Mouse (Mus musculus): ENCODE data around the gene Krt72. TPM values are rescaled to one million over a fixed set of nuclear protein-coding genes. Genes with fewer than 3 reads are reported as not detected.

Gene Krt72
- polyA plus RNA-seq (2015; fragmentation: Nextera tagmentation; extraction: Ambion mirVana), result not detected in 2 replicates

DNA sequence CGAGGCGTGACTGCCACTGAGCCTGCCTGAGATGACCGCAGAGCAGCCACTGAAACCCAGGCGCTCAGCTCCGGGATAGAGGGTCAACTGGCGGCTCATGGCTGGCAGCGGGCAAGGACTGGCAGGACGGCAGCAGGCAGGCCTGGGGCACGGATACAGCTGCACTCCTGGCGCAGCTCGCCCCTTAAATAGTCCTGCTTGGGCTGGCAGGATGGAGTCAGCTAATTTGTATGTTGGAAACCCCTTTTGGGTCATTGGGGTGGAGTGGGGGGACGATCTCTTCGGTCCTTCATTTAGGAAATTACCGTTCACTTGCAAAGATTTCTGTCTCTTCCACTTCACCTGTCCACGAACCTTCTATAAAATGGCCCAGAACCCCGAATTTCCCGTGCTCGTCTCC, at the start of gene Krt72:
Gene Krt72 (minus strand): TSS at position 101 of the 400 bp plus-strand sequence.
- Histone ChIP-seq H3K9ac (no peak within 1 kb of the TSS), H3K27me3 (peaks cover 3% of the 10 kb centered on the region; the same call in 1 of the 2 replicates), H3K36me3 (no peaks in the 10 kb centered on the region), H3K9me3 (replicated peaks) (no peaks in the 10 kb centered on the region), H3K4me1 (0 out of 2 replicates have a peak, but pooled peaks cover 2% of the 10 kb centered on the region), H3K4me3 (replicated peaks) (no peak within 1 kb of the TSS), H3K27ac (no peak within 1 kb of the TSS), H3K4me2 (no peak within 1 kb of the TSS)
- ATAC-seq (replicated peaks; ENCODE audit: low FRiP score), result no peak
- 93% methylated on average over 18 of the region's 18 CpGs for WGBS

DNA sequence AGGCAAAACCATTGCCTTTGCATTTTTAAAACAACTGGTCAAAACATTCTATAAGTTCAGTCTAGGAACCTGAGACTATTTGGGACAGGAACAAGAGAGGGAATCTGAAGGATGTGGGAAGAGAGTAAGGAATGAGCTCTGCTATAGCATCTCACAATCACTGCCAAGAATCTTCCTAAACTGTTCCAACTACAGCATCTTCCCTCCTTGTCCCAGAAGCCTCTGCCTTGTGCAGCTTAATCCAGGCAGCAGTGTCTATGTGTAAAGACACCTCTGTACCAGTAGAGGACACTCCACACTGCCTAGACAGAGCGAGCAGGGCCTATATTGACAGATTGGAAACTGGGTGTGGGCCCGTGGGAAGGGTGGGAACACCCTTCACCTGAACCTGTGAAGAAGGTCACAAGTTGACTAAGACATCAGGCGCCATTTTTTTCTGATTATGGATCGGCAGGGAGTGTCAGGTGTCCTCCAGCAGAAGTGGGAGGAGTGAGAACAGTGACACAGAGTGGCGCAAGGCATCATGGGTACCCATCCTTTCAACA, 48.6 kb upstream of the Krt72 start:
- WGBS, result 69% methylated on average over 5 of the region's 5 CpGs
- H3K4me2 ChIP-seq, result no peak overlapping the region
- H3K4me1 ChIP-seq, result 0 out of 2 replicates have a peak, but pooled peaks cover 4% of the 10 kb centered on the region

DNA sequence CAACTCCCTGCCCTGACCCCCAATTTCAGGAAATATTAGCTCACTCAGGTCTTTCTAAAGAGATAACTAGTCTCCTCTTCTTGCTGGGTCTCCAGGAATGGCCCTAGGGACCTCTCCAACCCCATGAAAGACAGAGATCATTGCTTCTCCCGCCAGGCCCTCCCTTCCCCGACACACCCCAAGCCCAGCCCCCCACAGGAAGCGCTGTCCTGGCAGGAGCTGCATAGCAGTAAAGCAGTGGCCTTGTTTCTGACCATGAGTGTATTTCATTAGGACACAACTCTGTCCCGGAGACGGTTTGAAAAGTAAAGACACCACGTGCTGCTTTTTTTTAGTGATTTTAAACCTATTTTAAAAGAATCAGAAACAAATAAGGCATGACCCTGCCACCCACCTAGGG, 46.9 kb upstream of the Krt72 start:
- H3K9me3 ChIP-seq (replicated peaks), result no peaks in the 10 kb centered on the region
- WGBS, result 26% methylated on average over 6 of the region's 6 CpGs
- H3K27me3 ChIP-seq, result no peaks in the 10 kb centered on the region
- H3K4me2 ChIP-seq, result no peak overlapping the region
- H3K4me3 ChIP-seq (replicated peaks), result no peak overlapping the region
- 0 out of 2 replicates have a peak, but pooled peaks cover 4% of the 10 kb centered on the region for H3K4me1 ChIP-seq
- no peak for ATAC-seq (replicated peaks; ENCODE audit: low FRiP score)
- no peaks in the 10 kb centered on the region for H3K36me3 ChIP-seq
- H3K9ac ChIP-seq, result no peak overlapping the region
- H3K27ac ChIP-seq, result no peak overlapping the region

More for the DNA sequence above, 48.6 kb upstream of the Krt72 start:
- no peaks in the 10 kb centered on the region for H3K36me3 ChIP-seq
- H3K4me3 ChIP-seq (replicated peaks), result no peak overlapping the region
- ATAC-seq (replicated peaks; ENCODE audit: low FRiP score), result no peak
- no peak overlapping the region for H3K27ac ChIP-seq
- H3K27me3 ChIP-seq, result no peaks in the 10 kb centered on the region
- no peaks in the 10 kb centered on the region for H3K9me3 ChIP-seq (replicated peaks)
- H3K9ac ChIP-seq, result no peak overlapping the region

DNA sequence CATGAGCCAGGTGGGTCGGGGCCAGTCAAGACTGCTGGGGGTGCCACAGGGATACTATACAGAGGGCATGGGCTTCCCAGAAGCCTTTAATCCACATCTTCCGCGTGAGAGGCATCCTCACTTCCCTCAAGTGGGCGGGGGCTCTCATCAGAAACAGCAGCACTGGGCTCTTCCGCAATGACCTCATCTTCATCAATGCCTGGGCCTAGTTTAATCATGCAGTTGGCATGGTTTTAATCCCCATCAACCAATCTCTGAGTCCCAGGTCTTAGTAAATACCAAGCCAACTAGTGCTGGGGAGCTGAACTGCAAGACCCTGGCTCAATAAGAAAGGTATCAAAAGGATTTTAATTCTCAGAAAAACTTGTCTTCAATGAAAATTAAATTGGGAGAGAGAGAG, 43.2 kb upstream of the Krt72 start:
- Histone ChIP-seq H3K4me1 (0 out of 2 replicates have a peak, but pooled peaks cover 4% of the 10 kb centered on the region), H3K4me2 (no peak overlapping the region), H3K9me3 (replicated peaks) (no peaks in the 10 kb centered on the region), H3K4me3 (replicated peaks) (no peak overlapping the region), H3K27me3 (peaks cover 7% of the 10 kb centered on the region; the same call in 1 of the 2 replicates), H3K36me3 (no peaks in the 10 kb centered on the region), H3K9ac (no peak overlapping the region), H3K27ac (no peak overlapping the region)
- ATAC-seq (replicated peaks; ENCODE audit: low FRiP score), result no peak
- WGBS, result 74% methylated on average over 5 of the region's 5 CpGs

DNA sequence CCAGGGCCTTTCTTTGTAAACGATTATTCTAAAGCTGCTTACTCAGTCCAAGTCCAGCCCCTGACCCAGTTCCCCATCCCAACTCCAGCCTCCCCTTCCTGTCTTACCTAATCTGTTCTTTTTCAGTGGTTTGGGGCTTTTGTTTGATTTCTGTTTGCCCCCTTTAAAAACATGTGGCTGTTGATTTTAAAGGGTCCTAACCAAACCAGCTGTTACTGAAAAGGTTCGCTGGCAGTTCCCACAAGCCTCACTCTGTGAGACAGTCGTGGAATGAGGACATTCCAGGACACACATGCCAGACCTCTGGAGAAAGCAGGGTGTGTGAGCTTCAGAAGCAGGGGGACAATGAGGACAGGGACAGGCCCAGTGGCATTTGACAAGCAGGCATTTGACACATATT, 35.5 kb upstream of the Krt72 start:
- no peak for ATAC-seq (replicated peaks; ENCODE audit: low FRiP score)
- Histone ChIP-seq H3K4me2 (no peak overlapping the region), H3K27me3 (peaks cover 2% of the 10 kb centered on the region; the same call in 1 of the 2 replicates), H3K4me3 (replicated peaks) (no peak overlapping the region), H3K9ac (no peak overlapping the region), H3K27ac (no peak overlapping the region), H3K36me3 (no peaks in the 10 kb centered on the region), H3K9me3 (replicated peaks) (no peaks in the 10 kb centered on the region), H3K4me1 (peaks cover 4% of the 10 kb centered on the region; the same call in 1 of the 2 replicates)
- WGBS, result 34% methylated on average over 3 of the region's 3 CpGs

DNA sequence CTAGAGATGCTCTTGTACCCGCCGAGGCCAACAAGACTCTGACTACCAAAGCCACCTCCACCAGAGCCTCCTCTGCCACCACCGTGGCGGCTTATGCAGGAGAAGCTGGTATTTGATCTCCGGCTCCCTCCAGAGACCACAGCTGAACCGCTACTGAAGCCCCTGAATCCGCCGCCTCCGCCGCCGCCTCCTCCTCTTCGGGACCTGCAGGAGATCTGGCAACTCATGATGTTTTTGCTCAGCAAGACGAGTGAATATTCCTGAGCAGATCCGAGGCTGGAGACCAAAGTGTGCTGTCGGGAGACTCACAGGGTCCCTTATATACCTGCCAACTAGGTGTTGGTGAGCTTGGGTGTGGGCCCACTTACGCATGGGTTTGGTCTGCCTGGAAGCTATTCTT, 31.6 kb upstream of the Krt72 start, which contains the start of gene Krt2:
Gene Krt2 (minus strand): TSS at position 295 of the 400 bp plus-strand sequence.
- Histone ChIP-seq H3K27me3 (peaks cover 3% of the 10 kb centered on the region; the same call in 1 of the 2 replicates), H3K4me2 (no peak within 1 kb of the TSS), H3K9me3 (replicated peaks) (no peaks in the 10 kb centered on the region), H3K36me3 (no peaks in the 10 kb centered on the region), H3K27ac (no peak within 1 kb of the TSS), H3K4me3 (replicated peaks) (no peak within 1 kb of the TSS), H3K9ac (no peak within 1 kb of the TSS), H3K4me1 (no peaks in the 10 kb centered on the region)
- ATAC-seq (replicated peaks; ENCODE audit: low FRiP score), result no peak
- 82% methylated on average over 16 of the region's 16 CpGs for WGBS

DNA sequence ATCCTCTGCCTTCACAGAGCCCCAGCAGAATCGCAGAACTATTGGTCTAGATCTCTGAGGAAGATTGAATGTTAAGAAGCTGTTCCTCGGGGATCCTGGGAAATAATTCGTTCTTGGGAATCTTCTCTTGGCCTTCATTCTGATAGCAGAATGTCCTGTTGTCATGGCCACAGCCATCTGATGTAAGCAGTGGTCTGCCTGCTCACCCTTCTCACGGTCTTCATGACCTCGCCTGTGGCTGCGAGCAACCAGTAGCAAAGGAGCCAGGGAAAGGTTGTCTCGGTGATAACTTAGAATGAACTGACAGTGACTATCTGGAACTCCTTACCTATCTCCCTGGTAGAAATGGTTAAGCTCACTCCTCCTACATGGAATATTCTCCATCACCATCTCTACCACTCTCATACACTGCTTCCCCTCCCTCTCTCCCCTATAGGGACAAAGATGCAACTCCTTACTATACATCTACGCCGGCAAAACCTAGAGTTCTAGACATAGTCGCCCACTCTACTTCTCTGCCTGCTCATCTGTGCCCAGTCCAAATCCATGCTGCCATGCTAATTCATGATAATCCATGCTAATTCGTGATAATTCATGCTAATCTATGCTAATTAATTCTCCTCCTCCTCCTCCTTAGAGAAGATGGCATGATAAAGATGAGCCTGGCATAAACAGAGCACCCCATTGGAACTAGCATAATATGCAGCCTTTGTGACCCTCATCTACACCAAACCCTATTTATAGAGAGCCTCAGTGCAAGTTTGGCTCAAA, 17.0 kb upstream of the Krt72 start:
- ATAC-seq (replicated peaks; ENCODE audit: low FRiP score), result no peak
- WGBS, result 80% methylated on average over 11 of the region's 11 CpGs
- Histone ChIP-seq H3K27ac (no peak overlapping the region), H3K4me2 (no peak overlapping the region), H3K36me3 (no peaks in the 10 kb centered on the region), H3K27me3 (peaks cover 7% of the 10 kb centered on the region; the same call in 1 of the 2 replicates), H3K4me3 (replicated peaks) (no peak overlapping the region), H3K4me1 (no peaks in the 10 kb centered on the region), H3K9ac (no peak overlapping the region), H3K9me3 (replicated peaks) (no peaks in the 10 kb centered on the region)

DNA sequence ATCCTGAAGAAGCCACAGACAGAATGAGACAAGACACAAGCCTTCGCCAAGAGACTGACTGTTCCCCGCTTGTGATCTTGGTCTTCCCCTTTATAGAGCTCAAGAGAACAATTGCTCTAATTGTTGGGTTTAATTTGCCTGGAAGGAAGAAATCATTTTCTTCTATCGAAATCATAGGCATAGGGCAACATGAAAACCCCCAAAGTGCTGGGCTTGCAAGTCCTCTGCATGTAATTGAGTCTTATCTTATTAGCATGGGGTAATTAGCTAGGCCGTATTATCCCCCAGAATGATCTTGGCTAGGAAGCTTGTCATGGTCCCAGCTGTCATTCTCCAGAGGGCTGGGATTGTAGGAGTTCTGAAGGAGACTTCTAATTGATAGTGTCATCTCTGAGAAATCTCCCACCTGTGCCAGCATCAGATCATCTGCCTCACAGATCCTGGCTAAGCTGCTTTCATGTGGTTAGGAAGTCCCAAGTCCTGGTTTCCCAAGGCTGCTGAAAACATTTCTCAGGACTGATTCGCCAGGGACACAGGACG, 16.1 kb upstream of the Krt72 start, which contains the start of gene Krt73:
Gene Krt73 (minus strand): TSS at position 51 of the 540 bp plus-strand sequence.
- WGBS, result 84% methylated on average over 6 of the region's 6 CpGs
- ATAC-seq (replicated peaks; ENCODE audit: low FRiP score), result no peak

DNA sequence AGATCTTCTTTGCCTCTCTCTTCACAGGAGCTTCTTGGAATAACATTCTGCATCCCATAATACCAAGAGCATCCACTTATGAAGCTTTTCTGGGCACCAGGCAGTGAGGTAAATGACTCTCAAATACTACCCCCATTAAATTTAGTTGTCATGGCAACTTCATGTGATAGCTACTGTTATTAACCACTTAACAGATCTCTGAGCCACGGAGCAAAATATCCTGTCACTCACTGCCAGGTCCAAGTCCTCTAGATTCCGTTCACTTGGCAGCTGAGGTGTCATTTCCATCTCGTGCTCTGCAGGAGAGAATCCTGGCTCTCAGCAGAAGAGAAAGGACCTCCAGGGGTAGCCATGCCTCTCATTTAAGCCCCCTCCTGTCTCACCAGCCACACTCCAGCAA, 4.6 kb upstream of the Krt72 start:
- no peaks in the 10 kb centered on the region for H3K36me3 ChIP-seq
- no peaks in the 10 kb centered on the region for H3K4me1 ChIP-seq
- H3K9ac ChIP-seq, result no peak overlapping the region
- ATAC-seq (replicated peaks; ENCODE audit: low FRiP score), result no peak
- H3K4me2 ChIP-seq, result no peak overlapping the region
- 12% methylated on average over 3 of the region's 3 CpGs for WGBS
- H3K27me3 ChIP-seq, result 0 out of 2 replicates have a peak, but pooled peaks cover 17% of the 10 kb centered on the region
- no peak overlapping the region for H3K27ac ChIP-seq
- no peaks in the 10 kb centered on the region for H3K9me3 ChIP-seq (replicated peaks)
- no peak overlapping the region for H3K4me3 ChIP-seq (replicated peaks)

More for the DNA sequence above, 16.1 kb upstream of the Krt72 start, which contains the start of gene Krt73:
- H3K36me3 ChIP-seq, result no peaks in the 10 kb centered on the region
- no peaks in the 10 kb centered on the region for H3K4me1 ChIP-seq
- no peak within 1 kb of the TSS for H3K27ac ChIP-seq
- H3K4me2 ChIP-seq, result no peak within 1 kb of the TSS
- no peaks in the 10 kb centered on the region for H3K9me3 ChIP-seq (replicated peaks)
- H3K27me3 ChIP-seq, result peaks cover 7% of the 10 kb centered on the region; the same call in 1 of the 2 replicates
- H3K9ac ChIP-seq, result no peak within 1 kb of the TSS
- H3K4me3 ChIP-seq (replicated peaks), result no peak within 1 kb of the TSS

DNA sequence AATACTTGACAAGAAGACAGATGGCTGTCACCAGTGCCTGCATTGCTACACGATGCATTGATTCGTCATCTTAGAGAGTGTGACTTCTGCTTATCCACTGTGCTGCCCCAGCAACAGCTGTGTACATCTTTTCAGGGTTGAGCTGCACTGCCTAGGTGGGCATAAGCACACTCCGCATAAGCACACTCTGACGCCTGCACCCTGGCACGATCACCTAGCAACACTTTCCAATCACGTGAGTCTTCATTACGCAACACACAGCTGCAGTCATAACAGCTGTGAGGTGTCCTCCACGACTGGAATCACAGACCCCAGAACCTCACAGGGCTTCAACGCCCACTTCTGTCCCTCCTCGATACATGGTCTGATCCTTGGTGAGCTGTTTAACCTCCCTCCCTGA, 12.8 kb downstream of the Krt72 start:
- Histone ChIP-seq H3K9ac (no peak overlapping the region), H3K4me1 (peaks cover 3% of the 10 kb centered on the region; the same call in 1 of the 2 replicates), H3K27ac (no peak overlapping the region), H3K36me3 (no peaks in the 10 kb centered on the region), H3K9me3 (replicated peaks) (no peaks in the 10 kb centered on the region), H3K27me3 (0 out of 2 replicates have a peak, but pooled peaks cover 2% of the 10 kb centered on the region), H3K4me2 (no peak overlapping the region), H3K4me3 (replicated peaks) (no peak overlapping the region)
- 81% methylated on average over 10 of the region's 10 CpGs for WGBS
- no peak for ATAC-seq (replicated peaks; ENCODE audit: low FRiP score)

DNA sequence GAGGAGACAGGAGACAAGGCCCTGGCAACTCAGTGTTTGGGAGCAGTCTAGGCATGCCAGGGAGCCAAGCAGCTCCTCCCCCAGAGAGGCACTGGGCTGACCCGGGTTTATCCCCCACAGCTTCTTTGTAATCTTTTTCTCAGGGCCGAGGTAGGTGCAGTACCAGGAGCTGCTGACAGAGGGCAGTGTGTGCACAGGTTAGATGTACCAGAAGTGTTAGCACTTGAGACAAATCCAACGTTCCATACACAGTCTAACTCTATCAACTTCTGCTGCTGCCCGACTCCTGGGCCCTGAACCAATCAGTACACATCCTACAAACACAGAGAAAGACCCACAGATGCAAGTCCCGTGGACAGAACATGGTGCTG, 13.6 kb downstream of the Krt72 start:
- Histone ChIP-seq H3K9me3 (replicated peaks) (no peaks in the 10 kb centered on the region), H3K27me3 (0 out of 2 replicates have a peak, but pooled peaks cover 2% of the 10 kb centered on the region), H3K9ac (no peak overlapping the region), H3K4me3 (replicated peaks) (no peak overlapping the region), H3K4me2 (no peak overlapping the region), H3K4me1 (peaks cover 3% of the 10 kb centered on the region; the same call in 1 of the 2 replicates), H3K36me3 (no peaks in the 10 kb centered on the region), H3K27ac (no peak overlapping the region)
- peak; percentile 43; the same call in 1 of the 2 replicates for ATAC-seq (replicated peaks; ENCODE audit: low FRiP score)
- WGBS, result 4% methylated on average over 5 of the region's 5 CpGs
